Mouse (Mus musculus) heart, embryonic 15.5 days (tissue): ENCODE measurements around the gene Nlrp9b. TPM values are rescaled to one million over a fixed set of nuclear protein-coding genes. Genes with fewer than 3 reads are reported as not detected.
"Not testable (repeated sequence)": the region's sequence is repeated elsewhere in the genome, so short reads cannot be mapped to it uniquely, and the experiment has no call there.

Experiments used
- ATAC-seq: fragments of 200-750 bp; cut with Nextera tagmentation; replicated peaks from 2 replicates; pipeline ENCODE4 v1.8.0; 2017; ENCODE audit warnings: low read depth, moderate TSS enrichment; ENCODE audit not compliant: insufficient number of reproducible peaks, insufficient read depth, low FRiP score
- H3K27ac ChIP-seq: fragments of 300-500 bp; sonication (generic); 2 replicates; pipeline ENCODE4 v1.5.1; 2015; ENCODE audit warnings: mild to moderate bottlenecking, inconsistent platforms
- H3K27me3 ChIP-seq: fragments of 300-500 bp; sonication (generic); 2 replicates; pipeline ENCODE4 v1.6.1; 2015; ENCODE audit warnings: inconsistent platforms
- H3K36me3 ChIP-seq: fragments of 300-500 bp; sonication (generic); 2 replicates; pipeline ENCODE4 v1.6.1; 2015; ENCODE audit warnings: mild to moderate bottlenecking, inconsistent platforms
- H3K4me1 ChIP-seq: fragments of 300-500 bp; sonication (generic); replicated peaks from 2 replicates; pipeline ENCODE4 v1.6.1; 2015; ENCODE audit warnings: inconsistent platforms
- H3K4me2 ChIP-seq: fragments of 300-500 bp; sonication (generic); 2 replicates; pipeline ENCODE4 v1.6.1; 2015; ENCODE audit warnings: inconsistent platforms, mild to moderate bottlenecking, moderate library complexity
- H3K4me3 ChIP-seq: fragments of 300-500 bp; sonication (generic); 2 replicates; pipeline ENCODE4 v1.5.1; 2015; ENCODE audit warnings: mild to moderate bottlenecking, inconsistent platforms
- H3K9ac ChIP-seq: fragments of 300-500 bp; sonication (generic); 2 replicates; pipeline ENCODE4 v1.6.1; 2015; ENCODE audit warnings: mild to moderate bottlenecking, inconsistent platforms
- H3K9me3 ChIP-seq: fragments of 300-500 bp; sonication (generic); replicated peaks from 2 replicates; pipeline ENCODE4 v1.6.1; 2016; ENCODE audit warnings: inconsistent platforms
- WGBS: fragments of 180-500 bp; shearing (Covaris S2); methylation state at CpG from one replicate; pipeline ENCODE4 v1.1.7; 2015; ENCODE audit warnings: mixed read lengths; 5-methylcytosine and 5-hydroxymethylcytosine counted together
- polyA plus RNA-seq: library from polyadenylated mRNA; unstranded; fragments of >200 nt; fragmentation: Nextera tagmentation; extraction: Ambion mirVana; gene quantifications from 2 replicates; pipeline ENCODE4 v1.2.1, GENCODE M21; 2015

Nlrp9b gene
- polyA plus RNA-seq, 1 experiment from 2014 or later = not detected

DNA sequence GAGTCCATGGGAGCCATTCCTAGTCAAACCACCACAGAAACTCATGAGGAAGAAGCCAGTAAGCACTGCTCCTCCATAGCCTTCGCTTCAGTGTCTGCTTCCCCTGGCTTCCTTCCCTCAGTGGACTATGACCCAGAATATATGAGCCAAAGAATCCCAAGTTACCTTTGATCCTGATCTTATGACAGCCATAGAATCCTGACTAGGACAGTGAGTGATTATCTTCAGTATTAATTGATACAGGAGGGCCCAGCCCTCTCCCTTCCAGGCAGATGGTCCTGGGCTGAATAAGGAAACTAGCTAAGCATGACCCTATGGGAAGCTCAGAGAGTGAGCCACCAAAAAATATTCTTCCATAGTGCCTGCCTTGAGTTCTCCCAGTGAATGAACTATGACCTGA is 28.8 kb upstream of the Nlrp9b start:
- WGBS = 84% methylated on average over 1 of the region's 1 CpGs
- ATAC-seq = no peak

DNA sequence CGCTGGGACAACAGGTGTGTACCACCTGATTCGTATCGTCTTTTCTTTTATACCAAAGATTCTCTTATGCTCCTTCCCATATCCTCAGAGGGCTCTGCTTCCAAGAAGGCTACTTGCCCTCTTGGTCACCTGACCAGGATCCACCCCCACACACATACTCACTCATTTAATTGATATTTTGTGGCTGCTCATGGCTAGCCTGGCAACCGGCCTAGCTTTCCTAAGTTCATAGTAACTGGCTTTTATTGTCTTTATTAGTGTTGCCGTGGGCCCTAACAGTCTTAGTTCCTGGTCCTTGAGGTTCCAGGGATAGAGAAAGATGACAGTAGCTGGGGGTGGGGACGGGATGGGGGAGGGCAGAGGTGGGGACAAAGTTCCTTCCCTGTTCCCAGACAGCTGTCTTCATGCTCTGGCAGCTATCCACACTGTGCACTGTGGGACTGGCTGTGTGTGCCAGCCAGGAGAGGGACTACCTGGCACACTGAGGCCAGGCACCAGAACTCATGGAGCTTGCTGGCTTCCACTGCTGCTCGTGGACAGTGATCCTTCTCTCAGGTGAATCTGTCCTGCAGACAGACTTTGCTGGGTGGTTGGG is 26.2 kb upstream of the Nlrp9b start, which contains the start of gene Ceacam20:
Gene Ceacam20 (plus strand): TSS at position 428 of the 595 bp plus-strand sequence.
- Histone ChIP-seq H3K27ac (no peak within 1 kb of the TSS), H3K9ac (no peak within 1 kb of the TSS), H3K9me3 (no peaks in the 10 kb centered on the region), H3K4me1 (no peaks in the 10 kb centered on the region), H3K4me2 (no peak within 1 kb of the TSS), H3K27me3 (no peaks in the 10 kb centered on the region), H3K36me3 (no peaks in the 10 kb centered on the region), H3K4me3 (no peak within 1 kb of the TSS)
- WGBS = 73% methylated on average over 7 of the region's 7 CpGs
- ATAC-seq = no peak

More for the DNA sequence above, 28.8 kb upstream of the Nlrp9b start:
- no peak overlapping the region for H3K9ac ChIP-seq
- H3K27me3 ChIP-seq = no peaks in the 10 kb centered on the region
- no peaks in the 10 kb centered on the region for H3K9me3 ChIP-seq
- H3K4me3 ChIP-seq = no peak overlapping the region
- H3K4me1 ChIP-seq = no peaks in the 10 kb centered on the region
- H3K4me2 ChIP-seq = no peak overlapping the region
- no peak overlapping the region for H3K27ac ChIP-seq
- no peaks in the 10 kb centered on the region for H3K36me3 ChIP-seq

DNA sequence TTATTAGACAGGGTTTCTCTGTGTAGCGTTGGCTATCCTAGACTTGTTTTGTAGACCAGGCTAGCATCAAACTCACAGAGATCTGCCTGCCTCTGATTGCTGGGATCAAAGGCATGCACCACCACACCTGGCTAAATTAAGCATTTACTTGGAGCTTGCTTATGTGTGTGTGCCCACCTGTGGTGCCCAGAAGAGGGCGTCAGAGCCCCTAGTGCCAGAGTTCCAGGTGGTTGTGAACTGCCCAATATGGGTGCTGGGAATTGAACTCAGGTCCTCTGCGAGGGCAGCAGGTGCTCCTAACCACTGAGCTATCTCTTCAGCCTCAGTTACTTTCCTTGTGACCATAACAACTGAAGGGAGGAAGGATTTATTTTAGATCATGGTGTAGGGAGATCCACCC is 22.2 kb upstream of the Nlrp9b start:
- Histone ChIP-seq H3K27ac (no peak overlapping the region), H3K4me1 (no peaks in the 10 kb centered on the region), H3K36me3 (no peaks in the 10 kb centered on the region), H3K4me2 (no peak overlapping the region), H3K9ac (no peak overlapping the region), H3K9me3 (no peaks in the 10 kb centered on the region), H3K4me3 (no peak overlapping the region), H3K27me3 (no peaks in the 10 kb centered on the region)
- no peak for ATAC-seq
- 79% methylated on average over 3 of the region's 3 CpGs for WGBS

DNA sequence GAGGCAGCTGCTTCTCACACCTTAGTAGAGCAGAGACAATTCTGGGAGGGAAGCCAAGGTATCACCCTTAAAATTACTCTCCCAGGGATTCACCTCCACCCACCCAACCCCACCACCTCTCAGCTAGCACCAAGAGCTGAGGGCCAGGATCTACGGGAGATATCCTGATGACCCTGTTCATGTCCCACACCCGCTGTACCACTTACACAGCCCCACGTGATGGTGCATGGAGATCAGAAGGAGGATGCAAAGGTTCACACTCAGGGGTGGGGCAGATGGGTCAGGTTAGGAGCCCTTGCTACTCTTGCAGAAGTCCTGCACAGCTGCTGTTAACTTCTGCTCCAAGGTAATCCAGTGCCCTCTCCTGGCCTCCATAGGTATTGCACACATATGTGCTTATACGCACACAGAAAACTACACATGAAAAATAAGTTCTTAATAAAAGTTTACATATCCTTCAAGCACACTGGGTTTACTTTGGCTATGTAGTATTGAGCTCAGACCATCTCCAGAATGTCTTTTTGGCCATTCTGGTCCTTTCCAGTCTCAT is 21.6 kb upstream of the Nlrp9b start:
- 87% methylated on average over 4 of the region's 4 CpGs for WGBS
- Histone ChIP-seq H3K4me2 (no peak overlapping the region), H3K27me3 (no peaks in the 10 kb centered on the region), H3K27ac (no peak overlapping the region), H3K36me3 (no peaks in the 10 kb centered on the region), H3K4me1 (no peaks in the 10 kb centered on the region), H3K9me3 (no peaks in the 10 kb centered on the region), H3K4me3 (no peak overlapping the region), H3K9ac (no peak overlapping the region)
- no peak for ATAC-seq

DNA sequence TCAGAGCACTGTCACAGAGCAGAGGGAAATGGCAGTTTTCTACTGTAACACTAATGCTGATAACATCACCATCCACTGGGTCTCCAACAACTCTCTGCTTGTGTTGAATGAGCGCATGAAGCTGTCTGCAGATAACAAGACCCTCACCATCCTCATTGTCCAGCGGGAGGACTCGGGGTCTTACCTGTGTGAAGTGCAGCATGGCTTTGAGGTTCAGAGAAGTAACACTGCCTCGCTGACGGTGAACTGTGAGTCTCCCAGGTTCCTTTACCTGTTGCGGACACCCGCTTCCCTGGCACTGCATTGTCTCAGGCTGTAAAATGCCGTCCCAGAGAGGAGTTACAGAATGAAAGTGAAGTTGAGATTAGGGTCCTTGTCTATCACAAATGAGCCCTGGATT is 21.1 kb upstream of the Nlrp9b start:
- Histone ChIP-seq H3K4me1 (no peaks in the 10 kb centered on the region), H3K9me3 (no peaks in the 10 kb centered on the region), H3K36me3 (no peaks in the 10 kb centered on the region), H3K9ac (no peak overlapping the region), H3K27me3 (no peaks in the 10 kb centered on the region), H3K27ac (no peak overlapping the region), H3K4me3 (no peak overlapping the region), H3K4me2 (no peak overlapping the region)
- 89% methylated on average over 8 of the region's 8 CpGs for WGBS
- no peak for ATAC-seq

DNA sequence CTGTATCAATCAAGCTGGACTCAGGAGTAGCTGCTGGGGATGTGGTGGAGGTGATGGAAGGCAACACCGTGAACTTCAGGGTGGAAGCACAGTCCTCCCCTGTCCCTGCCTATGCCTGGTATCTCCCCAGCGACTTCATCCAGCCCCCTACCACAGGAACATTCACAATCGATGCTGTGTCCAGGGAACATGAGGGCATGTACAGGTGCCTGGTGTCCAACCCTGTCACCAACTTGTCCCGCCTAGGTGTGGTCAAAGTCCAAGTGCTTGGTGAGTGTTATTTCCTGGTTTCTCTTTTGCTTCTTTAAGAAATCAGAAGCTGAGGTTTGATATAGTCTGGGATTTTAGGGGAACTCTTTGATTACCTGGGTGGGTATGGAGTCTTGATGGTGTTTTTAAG is 19.7 kb upstream of the Nlrp9b start:
- H3K27me3 ChIP-seq = no peaks in the 10 kb centered on the region
- H3K9me3 ChIP-seq = no peaks in the 10 kb centered on the region
- no peaks in the 10 kb centered on the region for H3K36me3 ChIP-seq
- H3K4me3 ChIP-seq = no peak overlapping the region
- no peak overlapping the region for H3K4me2 ChIP-seq
- H3K27ac ChIP-seq = no peak overlapping the region
- ATAC-seq = no peak
- 81% methylated on average over 4 of the region's 4 CpGs for whole genome bisulfite sequencing
- H3K9ac ChIP-seq = no peak overlapping the region
- no peaks in the 10 kb centered on the region for H3K4me1 ChIP-seq

DNA sequence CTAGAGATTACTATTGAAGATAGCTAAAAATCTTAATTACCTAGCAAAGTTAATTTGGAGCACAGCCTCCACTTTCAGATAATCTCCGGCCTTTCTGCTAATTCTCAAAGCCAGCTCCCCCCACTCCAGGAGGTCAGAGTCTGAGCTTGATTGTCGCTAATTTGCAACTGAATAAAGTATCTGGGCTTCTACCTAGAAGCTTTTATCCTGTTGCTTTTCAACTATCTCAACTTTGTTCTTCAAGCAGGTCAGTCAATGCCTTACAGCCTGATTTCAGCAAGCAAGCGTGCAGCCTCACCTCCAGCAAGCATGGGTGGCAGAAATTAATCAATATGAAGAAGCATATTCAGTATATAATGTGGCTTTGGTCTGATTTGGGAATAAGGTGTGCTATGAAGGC is 5.5 kb downstream of the Nlrp9b start:
- H3K4me2 ChIP-seq, H3K9ac ChIP-seq, H3K9me3 ChIP-seq, H3K4me3 ChIP-seq, H3K36me3 ChIP-seq, H3K4me1 ChIP-seq, H3K27me3 ChIP-seq, H3K27ac ChIP-seq, ATAC-seq: not testable (repeated sequence)
- WGBS = 64% methylated on average over 3 of the region's 3 CpGs

DNA sequence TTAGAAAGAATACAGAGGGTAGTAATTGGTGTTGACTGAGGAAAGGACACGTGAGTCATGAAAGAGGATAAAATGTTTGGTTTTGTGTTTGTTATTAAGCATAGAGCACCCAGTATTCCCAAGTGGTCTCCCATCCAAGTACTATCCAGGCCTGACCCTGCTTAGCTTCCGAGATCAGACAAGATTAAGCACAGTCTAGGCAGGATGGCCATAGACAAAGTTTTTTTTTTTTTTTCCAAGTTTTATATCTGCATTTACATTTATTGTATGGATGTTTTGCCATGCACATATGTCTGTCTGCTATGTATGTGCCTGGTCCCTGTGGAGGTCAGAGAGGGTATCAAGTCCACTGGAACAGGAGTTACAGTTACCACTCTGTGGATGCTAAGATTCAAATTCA is 18.7 kb downstream of the Nlrp9b start:
- H3K4me3 ChIP-seq = no peak overlapping the region
- H3K9me3 ChIP-seq = no peaks in the 10 kb centered on the region
- WGBS = 58% methylated on average over 2 of the region's 2 CpGs
- no peak overlapping the region for H3K27ac ChIP-seq
- no peak overlapping the region for H3K4me2 ChIP-seq
- no peak for ATAC-seq
- no peak overlapping the region for H3K9ac ChIP-seq
- H3K4me1 ChIP-seq = no peaks in the 10 kb centered on the region
- H3K27me3 ChIP-seq = no peaks in the 10 kb centered on the region
- H3K36me3 ChIP-seq = no peaks in the 10 kb centered on the region

DNA sequence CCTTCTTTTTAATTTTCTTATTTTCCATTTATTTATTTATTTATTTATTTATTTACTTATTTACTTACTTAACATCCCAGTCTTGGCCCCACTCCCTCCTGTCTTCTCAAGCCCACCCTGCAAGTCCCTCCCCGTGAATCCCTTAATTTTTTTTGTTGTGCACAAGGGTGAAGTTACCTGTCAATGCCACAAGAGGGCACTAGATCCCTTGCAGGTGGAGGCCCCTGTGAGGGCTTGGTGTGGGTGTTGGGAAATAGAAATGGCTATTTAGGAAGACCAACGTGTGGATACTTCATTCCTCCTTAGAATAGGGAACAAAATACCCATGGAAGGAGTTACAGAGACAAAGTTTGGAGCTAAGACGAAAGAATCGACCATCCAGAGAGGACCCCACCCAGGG is 72.8 kb downstream of the Nlrp9b start:
- not testable (repeated sequence) for H3K27ac ChIP-seq, H3K36me3 ChIP-seq
- 63% methylated on average over 4 of the region's 4 CpGs for WGBS

DNA sequence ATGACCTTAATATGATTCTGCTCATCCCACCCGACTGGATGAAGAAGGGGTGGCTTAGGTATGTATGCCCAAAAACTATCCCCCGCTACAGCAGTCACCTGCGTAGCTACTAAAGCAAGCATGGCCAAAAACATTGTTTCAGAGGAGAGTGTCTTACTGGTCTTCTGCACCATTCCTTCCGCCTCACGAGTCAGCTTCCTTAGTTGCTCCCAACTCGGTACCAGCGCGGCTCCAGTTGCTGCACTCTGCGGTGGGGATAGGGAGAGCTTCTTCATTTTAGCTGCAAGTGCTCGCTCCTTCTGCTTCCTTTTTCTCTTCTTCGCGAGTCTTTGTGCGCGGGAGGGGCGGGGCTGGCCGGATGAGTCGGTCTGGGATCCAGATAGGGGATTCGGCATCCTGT is 86.9 kb downstream of the Nlrp9b start:
- not testable (repeated sequence) for H3K4me3 ChIP-seq, H3K9ac ChIP-seq, ATAC-seq, H3K4me2 ChIP-seq, H3K4me1 ChIP-seq, H3K27ac ChIP-seq, H3K36me3 ChIP-seq, H3K9me3 ChIP-seq, H3K27me3 ChIP-seq
- WGBS = 64% methylated on average over 18 of the region's 18 CpGs

More for the DNA sequence above, 72.8 kb downstream of the Nlrp9b start:
- H3K27me3 ChIP-seq, H3K4me1 ChIP-seq, ATAC-seq, H3K9me3 ChIP-seq, H3K4me2 ChIP-seq, H3K9ac ChIP-seq, H3K4me3 ChIP-seq: not testable (repeated sequence)

DNA sequence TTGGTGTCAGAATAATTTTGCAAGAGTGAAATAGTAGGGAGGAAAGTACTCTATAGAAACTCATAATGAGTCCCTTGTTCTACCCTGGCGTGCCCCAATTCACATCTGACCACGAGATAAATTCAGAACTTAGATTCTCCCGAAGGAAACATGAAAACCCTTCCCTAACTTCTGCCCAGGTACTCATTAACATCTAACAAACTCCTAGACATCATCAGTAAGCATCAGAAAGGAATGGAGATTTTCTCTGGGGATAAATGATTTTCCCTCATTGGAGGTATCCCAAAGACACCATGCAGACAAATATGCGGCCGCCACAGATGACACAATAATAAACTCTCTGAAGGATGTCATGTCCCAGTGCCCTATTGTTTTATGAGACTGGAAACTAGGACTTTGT is 108.1 kb downstream of the Nlrp9b start, which contains the start of gene Vmn1r91:
Gene Vmn1r91 (plus strand): TSS at position 301 of the 400 bp plus-strand sequence.
- not testable (repeated sequence) for H3K9me3 ChIP-seq, H3K4me1 ChIP-seq, H3K27ac ChIP-seq, ATAC-seq, H3K4me3 ChIP-seq, H3K9ac ChIP-seq, H3K36me3 ChIP-seq, H3K4me2 ChIP-seq, H3K27me3 ChIP-seq
- WGBS = 72% methylated on average over 5 of the region's 5 CpGs

DNA sequence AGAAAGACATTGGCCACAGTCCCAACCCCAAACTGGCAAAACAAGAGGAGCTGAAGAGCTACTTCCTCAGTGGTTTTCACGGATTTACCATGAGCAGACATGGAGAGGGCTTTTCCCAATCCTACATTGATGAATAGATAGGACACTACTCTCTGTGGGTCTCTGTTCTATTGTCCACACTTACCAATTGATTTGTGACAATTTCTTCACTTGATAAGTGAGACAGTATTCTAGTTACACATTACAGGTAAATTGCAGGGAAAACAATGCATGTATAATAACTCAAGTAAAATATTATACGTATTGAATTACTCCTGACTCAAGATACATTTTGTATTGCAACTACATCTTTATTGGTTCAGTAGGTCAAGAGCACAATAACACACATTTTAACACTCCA is 131.2 kb downstream of the Nlrp9b start, which contains the start of gene Gm16442:
Gene Gm16442 (minus strand): TSS at position 101 of the 400 bp plus-strand sequence.
- H3K9me3 ChIP-seq, H3K4me1 ChIP-seq, H3K36me3 ChIP-seq, H3K27ac ChIP-seq, H3K9ac ChIP-seq, H3K4me3 ChIP-seq, ATAC-seq, H3K27me3 ChIP-seq, H3K4me2 ChIP-seq: not testable (repeated sequence)
- WGBS = no CpG with 5 or more reads among the region's 2 CpGs
